Mouse (Mus musculus) ES-Bruce4 (cell line): ENCODE results near the gene Cfap299. TPM values are rescaled to one million over a fixed set of nuclear protein-coding genes. Genes with fewer than 3 reads are reported as not detected.

Experiments
- H3K27ac ChIP-seq: 2 replicates; pipeline ENCODE4 v1.5.1; 2012; ENCODE audit warnings: low read length, inconsistent platforms; ENCODE audit not compliant: insufficient read depth
- H3K27me3 ChIP-seq: 2 replicates; pipeline ENCODE4 v1.6.1; 2012; ENCODE audit warnings: mild to moderate bottlenecking, low read length, inconsistent platforms; ENCODE audit not compliant: control insufficient read depth, poor library complexity, insufficient read depth, severe bottlenecking
- H3K36me3 ChIP-seq: 2 replicates; pipeline ENCODE4 v1.6.1; 2012; ENCODE audit warnings: inconsistent platforms, mild to moderate bottlenecking, low read length, moderate library complexity; ENCODE audit not compliant: control insufficient read depth, poor library complexity, insufficient read depth, severe bottlenecking
- H3K4me1 ChIP-seq: one replicate; pipeline ENCODE4 v1.8.1; 2011; ENCODE audit warnings: low read length; ENCODE audit not compliant: control insufficient read depth, insufficient read depth
- H3K4me3 ChIP-seq: 2 replicates; pipeline ENCODE4 v1.5.1; 2011; ENCODE audit warnings: low read depth, mild to moderate bottlenecking, low read length
- H3K9ac ChIP-seq: 2 replicates; pipeline ENCODE4 v1.6.1; 2012; ENCODE audit warnings: low read depth, mild to moderate bottlenecking, inconsistent platforms; ENCODE audit not compliant: poor library complexity, severe bottlenecking
- H3K9me3 ChIP-seq: replicated peaks from 2 replicates; pipeline ENCODE4 v1.6.1; 2012; ENCODE audit warnings: mild to moderate bottlenecking, low read length, inconsistent platforms; ENCODE audit not compliant: control insufficient read depth, poor library complexity, insufficient read depth, severe bottlenecking
- CTCF ChIP-seq: IDR thresholded peaks from one replicate; pipeline ENCODE4 v1.8.1; 2011; ENCODE audit warnings: low read depth, low read length
- EP300 ChIP-seq: IDR thresholded peaks from 2 replicates; pipeline ENCODE4 v1.6.1; 2011; ENCODE audit warnings: low read depth, low read length; ENCODE audit not compliant: insufficient read depth
- POLR2A ChIP-seq: IDR thresholded peaks from one replicate; pipeline ENCODE4 v1.8.1; 2011; ENCODE audit warnings: low read length; ENCODE audit not compliant: insufficient read depth
- polyA plus RNA-seq: library from polyadenylated mRNA; stranded (reverse); fragments of >200 nt; gene quantifications from 2 replicates; pipeline ENCODE4 v1.2.4, GENCODE M21; 2011; ENCODE audit warnings: low read depth; ENCODE audit not compliant: missing spikeins, insufficient read depth, insufficient read length

The Cfap299 gene
- polyA plus RNA-seq, 1 experiment: 1.2 TPM

DNA sequence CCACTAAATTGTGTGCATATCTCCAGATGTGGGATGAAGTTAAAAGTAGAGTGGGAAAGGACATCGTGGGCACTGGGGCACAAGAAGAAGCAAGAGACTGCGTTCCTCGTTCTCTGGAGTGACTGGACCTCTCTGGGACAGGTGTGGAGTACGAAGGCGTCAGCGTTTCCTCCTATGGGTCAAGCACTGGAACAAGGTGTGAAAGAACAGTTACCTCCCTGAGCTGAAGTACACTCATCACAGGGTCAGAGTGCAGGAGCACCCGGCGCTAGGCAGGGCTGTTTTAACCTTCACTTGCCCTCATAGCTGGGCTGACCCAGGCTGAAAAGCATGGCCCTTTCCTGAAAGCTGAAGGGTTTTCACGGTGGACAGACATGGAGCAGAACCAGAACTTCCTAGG lies 504.7 kb downstream of the Cfap299 start:
- Histone ChIP-seq H3K9me3 (no peaks in the 10 kb centered on the region), H3K27me3 (no peaks in the 10 kb centered on the region), H3K27ac (no peak overlapping the region), H3K9ac (no peak overlapping the region), H3K4me3 (no peak overlapping the region), H3K36me3 (no peaks in the 10 kb centered on the region), H3K4me1 (no peaks in the 10 kb centered on the region)
- TF ChIP-seq CTCF: no peak
- no peak for TF ChIP-seq POLR2A
- TF ChIP-seq EP300: no peak

DNA sequence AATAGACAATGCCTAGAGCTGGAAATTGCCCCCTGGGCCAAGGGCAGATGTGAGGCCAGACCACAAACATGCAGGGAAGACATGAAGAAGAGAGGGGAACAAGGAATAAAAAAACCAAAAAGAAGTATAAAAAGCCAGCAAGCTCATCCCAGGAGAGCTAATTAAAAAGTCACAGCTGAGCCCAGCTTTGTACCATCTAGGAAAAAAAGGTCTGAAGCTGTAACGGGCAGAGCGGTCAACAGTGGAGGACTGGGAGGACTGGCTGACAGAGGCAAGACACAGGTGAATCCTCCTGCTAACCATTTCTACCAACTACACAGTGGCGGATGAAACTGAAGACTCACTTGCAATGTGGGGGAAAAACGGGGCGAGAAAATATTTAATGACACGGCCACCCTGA lies 505.2 kb downstream of the Cfap299 start:
- Histone ChIP-seq H3K27me3 (no peaks in the 10 kb centered on the region), H3K4me3 (no peak overlapping the region), H3K36me3 (no peaks in the 10 kb centered on the region), H3K9me3 (no peaks in the 10 kb centered on the region), H3K4me1 (no peaks in the 10 kb centered on the region), H3K27ac (no peak overlapping the region), H3K9ac (no peak overlapping the region)
- TF ChIP-seq EP300 (no peak), POLR2A (no peak), CTCF (no peak)

- no peak for TF ChIP-seq EP300
- no peak for TF ChIP-seq CTCF
- no peak for TF ChIP-seq POLR2A
- Histone ChIP-seq H3K36me3 (no peaks in the 10 kb centered on the region), H3K4me1 (no peaks in the 10 kb centered on the region), H3K27ac (no peak overlapping the region), H3K9me3 (no peaks in the 10 kb centered on the region), H3K27me3 (no peaks in the 10 kb centered on the region), H3K4me3 (no peak overlapping the region), H3K9ac (no peak overlapping the region)
Observed at GRCm38 (mm10) chr5:98842600-98843310, 513.7 kb downstream of the Cfap299 start.

- H3K4me1 ChIP-seq: no peaks in the 10 kb centered on the region
- TF ChIP-seq POLR2A: no peak
- no peak for TF ChIP-seq EP300
- TF ChIP-seq CTCF: no peak
- H3K27ac ChIP-seq: no peak overlapping the region
- H3K4me3 ChIP-seq: no peak overlapping the region
- no peak overlapping the region for H3K9ac ChIP-seq
- H3K9me3 ChIP-seq: no peaks in the 10 kb centered on the region
- no peaks in the 10 kb centered on the region for H3K36me3 ChIP-seq
- no peaks in the 10 kb centered on the region for H3K27me3 ChIP-seq
Observed at GRCm38 (mm10) chr5:98844664-98845063, 515.6 kb downstream of the Cfap299 start.

Other genes starting within 250 kb of the Cfap299 start
- 0.61 and 0.76 TPM in 2 replicates for gene Prdm8, start 162.1 kb upstream of the Cfap299 start, polyA plus RNA-seq
- 24.1 and 25.9 TPM in 2 replicates for gene Fgf5, start 75.1 kb upstream of the Cfap299 start, polyA plus RNA-seq
- gene Gm11111, start 223.4 kb downstream of the Cfap299 start, polyA plus RNA-seq: not detected in 2 replicates